Mouse (Mus musculus): ENCODE measurements around the gene Slc16a7. TPM values are rescaled to one million over a fixed set of nuclear protein-coding genes. Genes with fewer than 3 reads are reported as not detected.

The Slc16a7 gene
- total and polyA plus RNA-seq, 3 experiments, result not detected

GRCm38 (mm10) chr10:125321446-125322428, 67.5 kb downstream of the Slc16a7 start:
- no peak overlapping the region for H3K27ac ChIP-seq (ENCODE audit: control insufficient read depth, low read depth, low read length)
- H3K9me3 ChIP-seq (replicated peaks; ENCODE audit: insufficient read depth, low read length), result no peaks in the 10 kb centered on the region
- no peak overlapping the region for H3K9ac ChIP-seq (ENCODE audit: control insufficient read depth, low read depth, low read length, poor library complexity, severe bottlenecking)
- no peak overlapping the region for H3K4me3 ChIP-seq (ENCODE audit: control insufficient read depth in 1 of 2, insufficient read depth in 1 of 2, low read depth in 2 of 2, low read length in 2 of 2)
- TF ChIP-seq TAL1 (IDR thresholded peaks at IDR 0.05; ENCODE audit: low read length) (no peak), BHLHE40 (IDR thresholded peaks at IDR 0.05; ENCODE audit: borderline replicate concordance, low read depth, low read length) (no peak), MYB (IDR thresholded peaks at IDR 0.05; ENCODE audit: low read depth, low read length) (no peak), HCFC1 (IDR thresholded peaks at IDR 0.05; ENCODE audit: low read depth, low read length) (no peak)
- H3K79me2 ChIP-seq (ENCODE audit: control insufficient read depth, insufficient read depth, low read length, poor library complexity), result no peaks in the 10 kb centered on the region
- DNase-seq (ENCODE audit: low read depth, low spot score), result no peak
- no peaks in the 10 kb centered on the region for H3K27me3 ChIP-seq (ENCODE audit: control insufficient read depth in 1 of 2, insufficient read depth in 2 of 2, low read length in 2 of 2)
- no peaks in the 10 kb centered on the region for H3K4me1 ChIP-seq (ENCODE audit: control insufficient read depth in 1 of 2, insufficient read depth in 2 of 2, low read length in 2 of 2)
- H3K36me3 ChIP-seq (ENCODE audit: control insufficient read depth in 1 of 2, insufficient read depth in 2 of 2, low read length in 2 of 2), result no peaks in the 10 kb centered on the region

DNA sequence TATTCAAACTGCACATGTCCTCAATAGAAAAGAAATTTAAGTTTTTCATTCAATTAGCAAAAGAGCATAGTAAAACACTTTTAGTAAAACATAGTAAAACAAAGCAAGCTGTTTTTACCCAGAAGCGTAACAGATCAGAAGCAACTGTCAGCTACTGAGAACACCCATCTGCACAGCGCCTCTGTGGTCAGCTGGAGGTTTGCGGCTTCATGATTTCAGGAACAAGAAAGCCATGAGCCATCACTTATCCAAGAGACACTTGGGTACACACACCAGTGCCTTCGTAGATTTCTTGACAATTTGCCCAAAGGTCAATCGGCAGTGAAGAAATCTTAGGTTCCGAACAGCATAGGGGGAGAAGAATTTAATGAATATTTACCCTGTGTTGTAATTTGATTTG, 71.9 kb downstream of the Slc16a7 start:
- no peaks in the 10 kb centered on the region for H3K4me1 ChIP-seq (ENCODE audit: control insufficient read depth in 1 of 2, insufficient read depth in 2 of 2, low read length in 2 of 2)
- TF ChIP-seq NRF1 (IDR thresholded peaks at IDR 0.05; ENCODE audit: insufficient read depth, low read depth, low read length, poor library complexity, severe bottlenecking), result no peak
- no peak for TF ChIP-seq POLR2AphosphoS2 (IDR thresholded peaks at IDR 0.05; ENCODE audit: low read length)
- TF ChIP-seq USF1 (IDR thresholded peaks at IDR 0.05; ENCODE audit: low read depth, low read length), result no peak
- TF ChIP-seq MYB (IDR thresholded peaks at IDR 0.05; ENCODE audit: low read depth, low read length), result no peak
- no peak for TF ChIP-seq GABPA (IDR thresholded peaks at IDR 0.05; ENCODE audit: low read depth, low read length)
- TF ChIP-seq TCF12 (IDR thresholded peaks at IDR 0.05; ENCODE audit: low read depth, low read length), result no peak
- no peak for TF ChIP-seq GATA1 (IDR thresholded peaks at IDR 0.05; ENCODE audit: low read depth, low read length)
- TF ChIP-seq RAD21 (IDR thresholded peaks at IDR 0.05; ENCODE audit: low read depth, low read length), result no peak
- no peak for TF ChIP-seq POLR2AphosphoS5 (IDR thresholded peaks at IDR 0.05; ENCODE audit: borderline replicate concordance, low read depth, low read length)
- no peak for TF ChIP-seq ZC3H11A (IDR thresholded peaks at IDR 0.05; ENCODE audit: low read depth, low read length)
- no peak for TF ChIP-seq E2F4 (IDR thresholded peaks at IDR 0.05; ENCODE audit: borderline replicate concordance, low read depth, low read length)
- no peak for TF ChIP-seq ZNF384 (IDR thresholded peaks at IDR 0.05; ENCODE audit: low read depth, low read length)
- TF ChIP-seq HCFC1 (IDR thresholded peaks at IDR 0.05; ENCODE audit: low read depth, low read length), result no peak
- no peak for TF ChIP-seq RCOR1 (IDR thresholded peaks at IDR 0.05; ENCODE audit: low read depth, low read length)
- TF ChIP-seq NELFE (IDR thresholded peaks at IDR 0.05; ENCODE audit: low read depth, low read length), result no peak
- no peak for TF ChIP-seq UBTF (IDR thresholded peaks at IDR 0.05; ENCODE audit: borderline replicate concordance, insufficient read depth, low read depth, low read length)
- H3K36me3 ChIP-seq (ENCODE audit: control insufficient read depth in 1 of 2, insufficient read depth in 2 of 2, low read length in 2 of 2), result no peaks in the 10 kb centered on the region
- no peaks in the 10 kb centered on the region for H3K79me2 ChIP-seq (ENCODE audit: control insufficient read depth, insufficient read depth, low read length, poor library complexity)
- H3K9me3 ChIP-seq (replicated peaks; ENCODE audit: insufficient read depth, low read length), result no peaks in the 10 kb centered on the region; the same call in 1 of the 2 replicates
- H3K27ac ChIP-seq (ENCODE audit: control insufficient read depth, low read depth, low read length), result no peak overlapping the region
- no peak for DNase-seq (ENCODE audit: low read depth, low spot score)
- H3K27me3 ChIP-seq (ENCODE audit: control insufficient read depth in 1 of 2, insufficient read depth in 2 of 2, low read length in 2 of 2), result no peaks in the 10 kb centered on the region
- no peak overlapping the region for H3K4me3 ChIP-seq (ENCODE audit: control insufficient read depth in 1 of 2, insufficient read depth in 1 of 2, low read depth in 2 of 2, low read length in 2 of 2)
- no peak overlapping the region for H3K9ac ChIP-seq (ENCODE audit: control insufficient read depth, low read depth, low read length, poor library complexity, severe bottlenecking)

All from MEL (cell line).